Mouse (Mus musculus) retina, postnatal 1 day (tissue): ENCODE measurements around the gene Olfr521.
A peak's percentile ranks its signal among the peaks of the same experiment; 100 is the strongest.
"Not testable (repeated sequence)": the region's sequence is repeated elsewhere in the genome, so short reads cannot be mapped to it uniquely, and the experiment has no call there.

ENCODE experiments used
- DNase-seq: peaks from one replicate; pipeline ENCODE4 v3.0.0-alpha.2; 2012

Olfr521 gene

DNA sequence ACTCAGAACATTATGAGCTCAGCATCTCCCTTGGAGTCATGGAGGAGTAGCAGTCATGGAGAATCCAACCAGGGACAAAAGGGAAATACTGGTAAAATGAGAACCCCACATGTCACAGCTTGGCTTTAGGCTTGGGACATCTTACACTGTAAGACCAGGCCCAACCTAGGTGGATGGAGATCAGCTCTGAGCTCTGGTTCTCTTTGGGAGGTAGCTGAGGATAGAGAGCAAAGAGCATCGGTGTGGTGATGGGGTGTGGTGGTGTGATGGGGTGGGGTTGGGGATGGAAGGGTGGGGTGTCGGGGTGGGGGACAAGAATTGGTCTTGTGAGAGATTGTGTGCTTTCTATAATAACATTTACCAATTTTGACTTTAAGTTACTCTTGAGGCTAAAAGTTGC, 47.5 kb downstream of the Olfr521 start:
- DNase-seq = no peak

DNA sequence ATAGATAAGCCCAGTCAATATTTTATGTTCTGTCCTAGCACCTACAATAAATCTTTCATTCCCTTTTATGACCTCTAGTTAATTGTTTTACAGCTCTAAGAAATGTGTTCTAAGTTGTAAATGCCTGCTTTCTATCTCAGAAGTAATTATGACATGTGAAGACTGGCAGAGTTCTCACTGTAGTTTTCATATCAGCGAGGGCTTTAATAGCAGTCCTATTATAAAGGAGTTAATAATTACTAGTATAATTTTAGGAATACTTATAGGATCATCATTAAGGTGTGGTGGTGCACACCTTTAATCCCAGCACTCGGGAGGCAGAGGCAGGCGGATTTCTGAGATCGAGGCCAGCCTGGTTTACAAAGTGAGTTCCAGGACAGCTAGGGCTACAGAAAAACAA, 48.4 kb downstream of the Olfr521 start:
- DNase-seq = no peak

DNA sequence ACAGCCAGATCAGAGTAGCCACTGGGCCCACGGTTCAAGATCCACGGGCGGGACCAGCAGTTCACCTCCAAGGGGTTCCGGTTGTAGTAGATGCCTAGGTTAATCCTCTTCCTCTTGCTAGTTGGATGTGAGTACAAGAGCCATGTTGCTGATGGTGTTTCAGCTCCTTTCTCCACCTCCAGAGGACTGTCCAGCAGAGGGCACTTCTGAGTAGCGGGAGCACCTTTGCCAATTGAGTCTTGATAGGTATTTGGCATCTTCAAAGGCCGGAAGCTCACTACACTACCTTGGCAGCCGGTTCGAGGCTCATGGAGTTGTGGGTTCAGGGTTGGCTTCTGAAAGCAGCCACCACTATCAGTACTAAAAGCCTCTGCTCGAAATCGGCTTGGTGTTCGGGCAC, 50.1 kb downstream of the Olfr521 start:
- peak; percentile 36 for DNase-seq

GRCm38 (mm10) chr7:99818181-99818725, 54.9 kb downstream of the Olfr521 start:
- not testable (repeated sequence) for DNase-seq
